Mouse (Mus musculus) c-Kit-positive CD71-positive TER-119-positive erythroid progenitor cells, embryonic 14.5 days (primary cell): ENCODE results near the gene Dnttip1.

Source experiments
- DNase-seq: peaks from one replicate; pipeline ENCODE4 v3.0.0-alpha.2; 2013; ENCODE audit warnings: low spot score

Dnttip1 gene

GRCm38 (mm10) chr2:164805332-164805718, 59.5 kb downstream of the Dnttip1 start:
- DNase-seq, result no peak

GRCm38 (mm10) chr2:164806614-164807013, 60.8 kb downstream of the Dnttip1 start:
- no peak for DNase-seq

GRCm38 (mm10) chr2:164813557-164813956, 67.8 kb downstream of the Dnttip1 start:
- DNase-seq, result no peak

GRCm38 (mm10) chr2:164815348-164815747, 69.6 kb downstream of the Dnttip1 start:
- no peak for DNase-seq

GRCm38 (mm10) chr2:164815821-164816220, 70.0 kb downstream of the Dnttip1 start:
- DNase-seq, result peak; percentile 44

GRCm38 (mm10) chr2:164817206-164817605, 71.4 kb downstream of the Dnttip1 start:
- DNase-seq, result no peak

GRCm38 (mm10) chr2:164817703-164818102, 71.9 kb downstream of the Dnttip1 start:
- no peak for DNase-seq
